Mouse (Mus musculus): ENCODE measurements around the gene Bid. TPM values are rescaled to one million over a fixed set of nuclear protein-coding genes. Genes with fewer than 3 reads are reported as not detected.
A peak's percentile ranks its signal among the peaks of the same experiment; 100 is the strongest.

Gene Bid
- polyA plus RNA-seq, 1 experiment = 28.9 TPM

DNA sequence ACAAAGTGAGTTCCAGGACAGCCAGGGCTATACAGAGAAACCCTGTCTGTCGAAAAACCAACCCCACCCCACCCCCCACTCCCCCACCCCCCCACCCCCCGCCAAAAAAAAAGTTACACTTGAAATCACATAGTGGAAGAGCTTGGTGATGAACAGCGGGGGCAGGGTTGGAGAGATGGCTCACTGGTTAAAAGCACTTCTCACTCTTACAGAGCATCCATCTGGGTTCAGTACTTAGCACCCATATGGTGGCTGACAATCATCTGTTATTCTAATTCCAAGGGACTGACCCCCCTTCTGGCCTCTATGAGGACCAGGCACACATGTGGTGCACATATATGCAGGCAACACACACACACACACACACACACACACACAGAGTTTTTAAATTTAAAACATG is 1.3 kb upstream of the Bid start:
- TF ChIP-seq CTCF (IDR thresholded peaks at IDR 0.05; ENCODE audit: low read depth, low read length) (no peak), POLR2A (IDR thresholded peaks at IDR 0.05; ENCODE audit: borderline replicate concordance, low read depth, low read length) (no peak)
- peak overlapping the region; percentile 90 for H3K27ac ChIP-seq (ENCODE audit: insufficient read depth, low read depth, low read length)
- no peak overlapping the region for H3K4me3 ChIP-seq (ENCODE audit: insufficient read depth, low read length)
- peaks cover 37% of the 10 kb centered on the region for H3K4me1 ChIP-seq (ENCODE audit: control insufficient read depth, insufficient read depth, low read length)

DNA sequence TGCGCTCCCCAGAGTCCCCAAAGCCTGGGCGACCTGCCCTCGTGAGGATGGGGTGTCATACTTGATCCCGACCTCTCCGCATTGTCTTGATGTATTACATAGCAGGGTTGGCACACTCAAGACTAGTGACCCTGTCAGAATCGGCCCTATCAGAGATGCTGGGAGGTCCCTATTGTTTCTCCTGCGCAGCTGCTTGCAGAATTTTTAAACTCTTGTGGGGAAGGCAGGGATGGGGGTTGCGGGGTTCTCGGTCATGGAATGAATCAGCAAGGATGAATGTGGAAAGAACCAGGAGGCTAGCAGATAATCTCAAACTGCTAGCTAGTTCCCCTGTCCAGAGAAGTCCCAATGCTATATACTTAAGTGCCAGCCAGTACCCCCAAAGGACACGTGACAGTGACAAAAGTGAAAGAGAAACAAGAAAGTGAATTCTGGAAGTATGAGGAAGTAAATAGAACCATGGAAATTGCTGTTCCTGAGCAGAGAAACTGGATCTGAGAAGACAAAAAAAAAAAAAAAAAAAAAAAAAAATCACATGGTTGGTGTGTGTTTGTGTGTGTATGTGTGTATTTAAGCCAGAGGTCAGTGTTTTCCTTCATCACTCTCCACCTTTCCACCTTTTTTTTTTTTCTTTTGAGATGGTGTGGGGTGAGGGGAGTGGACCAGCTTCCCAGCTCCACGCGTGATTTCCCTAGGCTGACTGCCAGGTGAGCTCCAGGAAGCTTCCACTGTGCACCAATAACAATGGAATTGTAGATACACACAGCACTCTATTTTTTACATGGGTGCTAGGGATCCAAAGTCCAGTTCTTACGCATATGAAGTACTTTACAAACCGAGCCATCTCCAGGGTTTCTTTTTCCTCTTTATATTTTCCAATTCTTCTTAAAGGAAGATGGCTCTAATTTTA is 574 bp upstream of the Bid start:
- peak overlapping the region; percentile 90 for H3K27ac ChIP-seq (ENCODE audit: insufficient read depth, low read depth, low read length)
- H3K4me1 ChIP-seq (ENCODE audit: control insufficient read depth, insufficient read depth, low read length) = peaks cover 44% of the 10 kb centered on the region
- peak overlapping the region; percentile 89 for H3K4me3 ChIP-seq (ENCODE audit: insufficient read depth, low read length)

DNA sequence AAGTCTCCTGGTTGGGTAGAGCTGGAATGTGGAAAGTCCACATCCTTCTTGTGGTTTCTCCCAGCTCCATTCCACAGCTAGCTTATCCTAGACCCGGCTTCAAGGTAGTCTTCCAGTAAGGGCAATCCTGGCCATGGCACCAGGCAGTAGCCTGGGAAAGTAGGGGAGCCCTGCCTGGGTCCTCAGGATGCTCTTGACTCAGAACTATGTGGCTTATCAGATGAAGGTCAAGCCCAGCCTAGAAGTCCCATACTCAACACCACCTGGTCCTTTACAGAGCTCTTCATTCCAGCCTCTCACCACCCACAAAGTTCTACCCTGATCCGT is 1.0 kb downstream of the Bid start:
- Histone ChIP-seq H3K4me3 (ENCODE audit: insufficient read depth, low read length) (peak overlapping the region; percentile 89), H3K27ac (ENCODE audit: insufficient read depth, low read depth, low read length) (peak overlapping the region; percentile 71), H3K4me1 (ENCODE audit: control insufficient read depth, insufficient read depth, low read length) (peaks cover 60% of the 10 kb centered on the region)
- no peak for TF ChIP-seq POLR2A (IDR thresholded peaks at IDR 0.05; ENCODE audit: borderline replicate concordance, low read depth, low read length)
- no peak for TF ChIP-seq CTCF (IDR thresholded peaks at IDR 0.05; ENCODE audit: low read depth, low read length)

DNA sequence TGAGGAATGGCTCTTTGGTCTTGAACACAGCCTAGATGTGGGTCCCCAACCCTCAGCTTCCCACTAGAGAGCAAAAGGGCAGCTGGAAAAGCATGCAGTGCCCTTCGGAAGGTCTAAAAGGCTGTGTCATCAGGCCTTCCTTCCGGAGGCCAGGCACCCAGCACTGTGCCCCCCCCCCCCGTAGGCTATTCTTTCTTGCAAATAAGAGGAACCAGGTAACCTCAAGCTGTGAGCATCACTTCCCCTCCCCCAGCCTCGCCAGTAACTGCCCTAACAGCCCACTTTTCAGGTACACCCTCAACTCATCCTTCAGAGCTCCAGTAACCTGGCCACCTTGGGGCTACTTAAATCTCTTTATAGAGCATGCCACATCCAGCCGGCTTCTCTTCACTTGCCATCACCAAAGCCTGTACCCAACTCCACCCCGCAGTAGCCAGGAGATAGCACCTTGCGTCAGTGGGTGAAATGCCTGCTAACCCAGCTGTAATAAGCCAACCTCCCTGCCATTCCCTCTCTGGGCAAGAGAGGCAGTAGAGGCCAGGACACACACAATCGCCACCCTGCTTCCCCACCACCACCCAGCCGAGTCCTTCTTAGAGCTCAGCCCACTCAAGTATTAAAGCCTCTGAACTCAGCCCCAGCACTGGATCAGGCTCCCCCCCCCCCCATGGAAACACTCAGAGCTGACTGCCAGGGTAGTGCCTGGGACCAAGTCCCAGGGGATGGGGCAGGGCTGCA is 1.6 kb downstream of the Bid start:
- Histone ChIP-seq H3K27ac (ENCODE audit: insufficient read depth, low read depth, low read length) (peak overlapping the region; percentile 96), H3K4me3 (ENCODE audit: insufficient read depth, low read length) (peak overlapping the region; percentile 89), H3K4me1 (ENCODE audit: control insufficient read depth, insufficient read depth, low read length) (peaks cover 64% of the 10 kb centered on the region)
- no peak for TF ChIP-seq CTCF (IDR thresholded peaks at IDR 0.05; ENCODE audit: low read depth, low read length)
- no peak for TF ChIP-seq POLR2A (IDR thresholded peaks at IDR 0.05; ENCODE audit: borderline replicate concordance, low read depth, low read length)

DNA sequence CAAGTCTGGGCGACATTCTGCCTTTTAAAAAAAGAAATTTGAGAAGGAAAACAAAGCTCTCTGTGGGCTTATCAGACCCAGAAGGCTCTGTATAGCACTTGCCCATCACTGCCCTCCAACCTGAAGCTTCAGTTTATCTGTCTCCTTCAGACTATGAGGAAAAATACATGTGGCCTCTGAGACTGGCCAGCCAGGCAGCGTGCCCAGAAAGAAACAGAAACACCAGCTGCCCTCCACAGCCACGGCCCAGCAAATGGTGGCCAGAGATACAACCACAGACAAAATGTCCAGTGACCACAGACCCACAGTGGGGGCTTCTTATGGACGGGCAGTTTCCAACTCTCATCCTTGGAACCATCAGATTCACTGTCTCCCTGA is 2.1 kb downstream of the Bid start:
- H3K27ac ChIP-seq (ENCODE audit: insufficient read depth, low read depth, low read length) = peak overlapping the region; percentile 96
- TF ChIP-seq POLR2A (IDR thresholded peaks at IDR 0.05; ENCODE audit: borderline replicate concordance, low read depth, low read length) = no peak
- TF ChIP-seq CTCF (IDR thresholded peaks at IDR 0.05; ENCODE audit: low read depth, low read length) = no peak
- peaks cover 64% of the 10 kb centered on the region for H3K4me1 ChIP-seq (ENCODE audit: control insufficient read depth, insufficient read depth, low read length)
- H3K4me3 ChIP-seq (ENCODE audit: insufficient read depth, low read length) = peak overlapping the region; percentile 89

DNA sequence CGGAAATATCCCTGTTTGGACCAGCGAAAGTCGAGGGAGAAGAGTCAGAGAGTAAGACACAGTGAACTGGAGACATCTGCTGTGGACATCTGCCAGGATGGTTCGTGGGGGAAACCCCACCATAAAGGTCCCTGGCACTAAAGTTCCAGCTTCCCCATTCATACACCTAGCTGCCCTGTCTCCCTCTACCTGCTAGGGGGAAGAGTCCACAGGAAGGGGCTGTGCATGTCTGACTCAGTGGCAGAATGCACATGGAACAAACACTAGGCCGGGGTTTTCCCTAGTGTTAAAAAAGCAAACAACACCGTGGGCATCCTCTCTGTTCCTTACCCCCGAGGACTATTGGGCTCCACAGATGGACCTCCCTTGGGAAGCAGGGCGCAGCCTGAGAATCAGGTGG is 2.9 kb downstream of the Bid start:
- peaks cover 62% of the 10 kb centered on the region for H3K4me1 ChIP-seq (ENCODE audit: control insufficient read depth, insufficient read depth, low read length)
- H3K4me3 ChIP-seq (ENCODE audit: insufficient read depth, low read length) = no peak overlapping the region
- no peak for TF ChIP-seq POLR2A (IDR thresholded peaks at IDR 0.05; ENCODE audit: borderline replicate concordance, low read depth, low read length)
- TF ChIP-seq CTCF (IDR thresholded peaks at IDR 0.05; ENCODE audit: low read depth, low read length) = no peak
- H3K27ac ChIP-seq (ENCODE audit: insufficient read depth, low read depth, low read length) = peak overlapping the region; percentile 96

DNA sequence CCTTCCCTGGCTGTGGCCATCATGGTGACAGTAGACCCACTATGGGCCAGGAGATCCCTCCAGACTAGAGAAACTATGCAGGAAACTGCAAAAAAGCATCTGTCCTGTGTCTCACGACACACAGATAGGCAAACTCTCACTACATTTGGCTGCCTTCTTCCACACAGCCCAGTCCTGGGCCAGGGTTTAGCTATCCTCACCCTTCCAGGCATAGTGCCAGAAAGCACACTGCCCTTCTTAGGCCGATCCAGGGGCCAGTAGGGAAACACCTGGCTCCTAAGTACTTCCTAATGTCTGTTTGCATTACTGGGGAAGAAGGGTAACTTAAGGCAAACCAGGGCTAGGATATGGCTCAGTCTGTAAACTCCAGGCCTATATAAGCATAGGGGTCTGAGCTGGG is 3.7 kb downstream of the Bid start:
- peaks cover 58% of the 10 kb centered on the region for H3K4me1 ChIP-seq (ENCODE audit: control insufficient read depth, insufficient read depth, low read length)
- no peak overlapping the region for H3K4me3 ChIP-seq (ENCODE audit: insufficient read depth, low read length)
- TF ChIP-seq CTCF (IDR thresholded peaks at IDR 0.05; ENCODE audit: low read depth, low read length) (no peak), POLR2A (IDR thresholded peaks at IDR 0.05; ENCODE audit: borderline replicate concordance, low read depth, low read length) (no peak)
- peak overlapping the region; percentile 51 for H3K27ac ChIP-seq (ENCODE audit: insufficient read depth, low read depth, low read length)

DNA sequence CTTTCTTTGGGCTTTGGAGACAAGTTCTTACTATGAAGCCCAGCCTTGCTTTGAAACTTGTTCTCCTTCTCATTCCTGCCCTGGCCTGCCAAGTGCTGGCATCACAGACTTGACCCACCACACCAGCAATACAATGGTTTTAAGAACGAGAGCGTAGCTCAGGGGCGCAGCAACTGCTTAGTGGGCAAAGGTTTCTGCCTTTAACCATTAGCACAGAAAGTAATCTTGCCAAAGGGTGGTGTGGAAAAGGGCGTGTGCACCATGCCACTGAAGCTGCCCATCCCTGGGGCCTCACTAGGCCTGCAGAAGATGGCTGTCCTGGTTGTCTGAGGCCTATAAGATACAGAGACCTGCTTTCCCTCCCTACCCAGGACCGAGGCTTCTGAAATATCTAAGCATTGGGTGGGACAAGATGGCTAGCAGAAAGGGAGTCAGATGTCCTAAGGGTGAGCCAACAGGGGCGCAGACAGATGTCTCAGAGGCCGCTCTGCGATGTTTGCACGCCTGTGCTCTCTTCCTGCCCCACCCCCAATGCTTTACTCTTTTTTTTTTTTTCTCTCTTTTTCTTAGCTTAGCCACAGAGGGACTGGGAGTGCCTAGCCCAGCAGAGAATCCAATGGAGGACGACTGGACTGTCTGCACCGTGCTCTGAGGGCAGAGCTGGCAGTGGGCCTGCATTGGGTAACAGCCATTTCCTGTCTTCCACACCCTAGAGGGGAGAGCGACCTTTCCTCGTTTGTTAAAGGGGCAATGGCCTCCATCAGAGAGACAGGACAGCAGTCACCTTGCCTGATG is 5.2 kb downstream of the Bid start:
- H3K27ac ChIP-seq (ENCODE audit: insufficient read depth, low read depth, low read length) = peak overlapping the region; percentile 32
- no peak overlapping the region; the same call in 1 of the 2 replicates for H3K4me3 ChIP-seq (ENCODE audit: insufficient read depth, low read length)
- TF ChIP-seq CTCF (IDR thresholded peaks at IDR 0.05; ENCODE audit: low read depth, low read length) (no peak), POLR2A (IDR thresholded peaks at IDR 0.05; ENCODE audit: borderline replicate concordance, low read depth, low read length) (no peak)
- H3K4me1 ChIP-seq (ENCODE audit: control insufficient read depth, insufficient read depth, low read length) = peaks cover 69% of the 10 kb centered on the region

DNA sequence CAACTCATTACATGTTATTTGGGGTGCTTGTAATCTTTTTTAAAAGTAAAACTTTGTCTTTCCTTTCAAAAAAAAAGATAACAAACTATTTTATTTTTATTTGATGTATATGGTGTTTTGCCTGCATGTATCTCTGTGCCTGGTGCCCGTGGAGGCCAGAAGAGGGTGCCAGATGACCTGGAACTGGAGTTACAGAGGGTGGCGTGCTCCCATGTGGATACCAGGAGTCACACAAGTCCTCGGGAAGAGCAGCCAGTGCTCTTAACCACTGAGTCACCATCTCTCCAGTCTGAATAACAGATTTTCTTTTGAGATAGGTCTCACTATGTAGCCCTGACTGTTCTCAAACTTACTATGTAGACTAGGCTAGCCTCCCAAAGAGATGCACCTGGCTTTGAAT is 7.2 kb downstream of the Bid start:
- peaks cover 62% of the 10 kb centered on the region for H3K4me1 ChIP-seq (ENCODE audit: control insufficient read depth, insufficient read depth, low read length)
- no peak overlapping the region for H3K4me3 ChIP-seq (ENCODE audit: insufficient read depth, low read length)
- TF ChIP-seq POLR2A (IDR thresholded peaks at IDR 0.05; ENCODE audit: borderline replicate concordance, low read depth, low read length) (no peak), CTCF (IDR thresholded peaks at IDR 0.05; ENCODE audit: low read depth, low read length) (no peak)
- H3K27ac ChIP-seq (ENCODE audit: insufficient read depth, low read depth, low read length) = no peak overlapping the region

DNA sequence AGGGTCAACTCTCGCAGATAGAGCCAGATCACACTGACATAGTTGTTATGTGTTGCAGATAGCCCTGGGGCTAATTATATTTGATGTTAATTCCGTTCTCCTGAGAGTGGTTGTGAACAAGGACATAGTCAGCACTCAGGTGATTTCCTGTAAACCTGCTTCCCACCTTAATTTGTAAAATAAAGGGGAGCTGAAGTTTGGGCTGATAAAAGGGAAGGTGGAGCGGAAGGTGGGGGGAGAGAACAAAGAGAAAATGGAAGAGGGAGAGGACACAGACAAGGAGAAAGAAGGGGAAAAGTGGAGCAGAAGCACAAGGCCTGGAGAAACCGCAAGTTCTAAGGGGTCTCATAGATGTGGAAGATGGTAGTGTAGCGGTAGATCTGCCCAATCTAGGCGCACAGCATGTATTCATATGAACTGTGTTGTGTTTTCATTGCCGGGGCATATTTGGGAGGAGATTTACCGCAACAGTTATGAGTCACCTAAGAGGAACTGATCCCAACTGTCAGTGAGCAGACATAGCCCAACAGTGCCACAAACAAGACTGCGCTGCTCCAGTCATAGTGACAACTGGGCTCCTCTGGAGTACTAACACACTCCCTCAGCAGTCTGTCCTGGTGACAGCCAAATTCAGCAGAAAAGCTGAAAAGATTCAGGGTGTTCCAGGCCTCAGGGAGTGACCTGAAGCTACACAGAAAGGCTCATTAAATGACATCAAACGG is 8.6 kb downstream of the Bid start:
- Histone ChIP-seq H3K27ac (ENCODE audit: insufficient read depth, low read depth, low read length) (peak overlapping the region; percentile 49), H3K4me1 (ENCODE audit: control insufficient read depth, insufficient read depth, low read length) (peaks cover 61% of the 10 kb centered on the region), H3K4me3 (ENCODE audit: insufficient read depth, low read length) (0 out of 2 replicates have a peak overlapping the region, but pooled peaks have one; percentile 5)

Measured in bone marrow macrophage, adult 2 months (primary cell).